Mouse (Mus musculus) ovary, adult 18-20 months (tissue): ENCODE data around the gene Crlf1.

Experiments
- DNase-seq: peaks from one replicate; pipeline ENCODE4 v3.0.0; 2022; ENCODE audit warnings: low spot score, mixed read lengths

Crlf1 gene

DNA sequence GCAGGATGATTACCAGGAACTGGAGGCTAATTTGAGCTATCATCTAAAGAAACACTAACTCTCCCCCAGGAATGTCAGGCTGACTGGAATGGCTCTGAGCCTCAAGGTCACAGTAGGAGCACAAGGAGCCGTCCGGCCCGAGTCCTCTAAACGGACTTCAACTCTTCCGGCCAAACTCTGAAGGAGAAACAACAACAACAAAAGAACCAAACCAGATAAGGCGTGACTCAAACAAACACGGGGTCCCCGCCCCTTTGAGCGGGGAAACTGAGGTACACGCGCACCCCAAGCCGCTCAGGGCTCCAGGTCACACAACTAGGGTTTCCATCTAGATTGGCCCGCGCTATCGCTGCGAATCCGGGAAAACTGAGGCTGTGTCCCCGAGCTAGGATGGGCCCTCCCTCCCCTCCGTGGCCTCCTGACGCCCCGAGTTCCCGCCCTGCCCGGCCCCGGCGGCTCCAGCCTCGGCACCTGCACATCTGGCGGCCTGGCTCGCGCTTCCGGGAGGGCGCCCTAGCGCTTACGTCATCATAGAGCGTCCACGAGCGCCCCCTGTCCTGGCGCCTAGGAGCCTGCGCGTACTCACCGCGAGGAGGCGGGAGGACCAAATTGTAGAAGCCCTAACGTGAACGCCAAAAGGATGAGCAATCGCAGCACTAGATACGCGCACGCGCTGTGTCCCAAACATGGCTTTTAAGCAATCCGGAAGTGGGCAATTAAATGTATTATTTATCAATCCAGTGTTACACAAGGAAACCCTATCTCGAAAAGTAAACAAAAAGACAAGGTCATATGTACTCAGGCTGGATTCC lies 29.8 kb downstream of the Crlf1 start:
- peak; percentile 94 for DNase-seq

DNA sequence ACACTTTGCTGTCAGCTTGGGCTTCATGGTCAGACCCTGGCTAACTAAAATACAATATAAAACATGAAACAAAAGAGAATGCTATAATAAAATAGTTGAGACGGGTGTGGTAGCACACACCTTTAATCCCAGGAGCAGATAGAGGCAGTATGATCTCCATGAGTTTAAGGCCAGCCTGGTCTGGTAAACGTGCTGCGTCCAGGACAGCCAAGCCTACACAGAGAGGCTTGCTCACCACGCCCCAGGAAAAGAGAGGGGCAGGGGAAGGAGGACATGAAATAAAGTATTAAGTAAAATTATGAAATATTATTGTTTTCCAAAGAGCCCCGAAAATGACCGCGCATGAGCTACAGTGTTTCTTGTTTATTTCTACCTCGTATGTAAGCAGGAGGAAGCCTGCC lies 34.2 kb downstream of the Crlf1 start:
- DNase-seq, result no peak

DNA sequence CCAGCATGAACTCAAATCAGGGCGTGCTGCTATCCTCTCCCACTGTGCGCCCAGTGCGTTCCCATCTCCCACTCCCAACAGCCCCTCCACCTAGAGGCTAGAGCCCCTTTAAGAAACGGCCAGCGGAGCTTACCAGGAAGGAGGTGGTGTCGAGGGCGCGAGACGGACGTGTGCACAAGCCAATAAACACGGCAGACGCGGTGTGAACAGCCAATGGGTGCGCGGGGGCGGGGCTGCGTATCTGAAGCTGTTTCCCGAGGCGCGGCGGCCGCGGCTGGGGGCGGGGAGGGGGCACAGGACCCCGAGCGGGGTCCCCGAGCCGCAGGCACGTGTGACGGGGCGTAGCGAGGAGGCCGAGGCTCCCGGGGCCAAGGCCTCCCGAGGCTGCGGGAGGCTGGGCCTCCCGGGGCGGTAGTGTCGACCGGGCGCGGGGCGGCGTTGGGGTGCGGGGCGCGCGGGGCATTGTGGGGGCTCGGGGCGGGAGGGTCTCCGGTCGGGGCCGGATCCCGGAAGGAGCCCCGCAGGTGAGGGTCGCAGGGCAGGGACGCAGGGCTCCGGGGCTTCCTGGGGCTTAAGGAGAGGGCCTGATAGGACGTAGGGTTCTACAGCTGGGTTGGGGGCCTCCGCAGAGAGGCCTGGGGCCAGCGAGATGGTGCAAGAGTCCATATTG lies 34.7 kb downstream of the Crlf1 start, which contains the start of the genes Fkbp8 and Kxd1:
Fkbp8 (plus strand) TSS at position 213 of the 670 bp plus-strand sequence.
Kxd1 (minus strand) TSS at position 445 of the 670 bp plus-strand sequence.
- peak; percentile 94 for DNase-seq

DNA sequence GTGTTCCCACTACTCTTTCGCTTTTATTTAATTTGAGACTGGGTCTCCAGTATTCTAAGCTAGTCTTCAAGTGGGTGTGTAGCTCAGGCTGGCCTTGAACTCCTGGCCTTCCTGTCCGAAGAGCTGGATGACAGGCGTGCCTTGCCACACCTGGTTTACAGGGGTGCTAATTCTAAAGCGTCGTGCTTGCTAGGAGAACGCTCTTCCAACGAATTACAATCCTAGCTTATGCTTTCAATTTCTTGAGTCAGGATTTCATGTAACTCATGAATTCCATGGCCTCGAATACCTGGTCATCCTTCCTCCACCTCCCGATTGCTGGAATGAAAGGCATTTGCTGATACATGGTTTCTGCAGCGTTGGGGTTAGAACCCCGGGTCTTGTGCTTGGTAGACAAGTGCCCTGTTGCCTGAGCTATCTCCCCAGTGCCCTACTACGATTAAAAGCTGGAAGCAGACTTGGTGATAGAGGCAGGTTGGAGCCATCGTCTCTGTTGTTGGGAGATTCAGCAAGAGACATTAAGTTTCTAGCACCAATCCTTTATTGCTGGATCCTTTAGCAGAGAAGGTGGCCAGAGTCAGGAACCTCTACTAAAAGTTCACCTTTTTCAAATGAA lies 35.3 kb downstream of the Crlf1 start:
- DNase-seq, result no peak

DNA sequence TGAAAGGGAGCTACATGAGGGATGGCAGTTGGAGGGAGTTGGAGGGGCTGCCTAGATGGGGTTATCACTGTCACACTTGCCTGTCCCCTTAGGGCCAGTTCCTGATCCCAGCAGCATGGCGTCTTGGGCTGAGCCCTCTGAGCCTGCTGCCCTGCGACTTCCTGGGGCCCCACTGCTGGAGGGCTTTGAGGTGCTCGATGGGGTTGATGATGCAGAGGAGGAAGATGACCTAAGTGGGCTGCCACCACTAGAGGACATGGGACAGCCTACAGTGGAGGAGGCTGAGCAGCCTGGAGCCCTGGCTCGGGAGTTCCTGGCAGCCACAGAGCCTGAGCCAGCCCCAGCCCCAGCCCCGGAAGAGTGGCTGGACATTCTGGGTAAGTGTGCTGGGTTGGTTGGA lies 36.3 kb downstream of the Crlf1 start:
- no peak for DNase-seq

DNA sequence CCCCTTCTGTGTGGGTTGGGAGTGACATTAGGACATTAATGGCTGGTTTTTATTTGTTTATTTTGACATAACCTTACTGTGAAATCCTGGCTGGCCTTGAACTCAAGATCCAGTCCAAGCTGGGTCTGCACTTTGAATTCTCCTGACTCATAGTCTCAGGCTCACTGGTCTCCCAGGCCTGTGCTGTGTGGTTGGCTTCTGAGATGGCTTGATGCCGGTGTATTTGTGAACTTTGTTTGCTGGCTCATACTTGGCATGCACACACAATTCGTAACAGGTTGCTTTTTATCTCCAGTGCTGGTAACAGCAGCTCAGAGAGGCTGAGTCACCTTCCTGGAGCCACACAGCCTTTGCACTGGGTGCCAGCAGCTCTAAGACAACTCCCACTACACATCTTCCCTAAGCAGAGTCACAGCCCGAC lies 36.8 kb downstream of the Crlf1 start:
- DNase-seq, result no peak

DNA sequence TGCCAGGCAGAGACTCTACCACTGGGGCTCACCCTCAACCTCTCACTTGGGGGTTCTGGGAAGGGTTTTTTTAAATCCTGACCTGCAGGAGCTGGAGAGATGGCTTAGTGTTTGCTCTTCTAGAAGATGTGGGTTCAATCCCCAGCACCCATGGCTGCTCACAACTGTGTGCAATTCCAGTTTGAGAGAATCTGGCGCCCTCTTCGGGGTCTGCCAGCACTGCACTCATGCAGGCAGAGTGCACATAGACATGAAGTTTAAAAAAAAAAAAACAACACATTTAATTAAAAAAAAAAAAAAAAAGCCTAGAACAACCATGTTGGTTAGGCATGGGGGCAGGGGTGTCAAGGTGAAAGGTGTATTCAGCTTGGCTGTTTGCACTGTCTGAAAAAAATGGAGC lies 37.4 kb downstream of the Crlf1 start:
- no peak for DNase-seq

DNA sequence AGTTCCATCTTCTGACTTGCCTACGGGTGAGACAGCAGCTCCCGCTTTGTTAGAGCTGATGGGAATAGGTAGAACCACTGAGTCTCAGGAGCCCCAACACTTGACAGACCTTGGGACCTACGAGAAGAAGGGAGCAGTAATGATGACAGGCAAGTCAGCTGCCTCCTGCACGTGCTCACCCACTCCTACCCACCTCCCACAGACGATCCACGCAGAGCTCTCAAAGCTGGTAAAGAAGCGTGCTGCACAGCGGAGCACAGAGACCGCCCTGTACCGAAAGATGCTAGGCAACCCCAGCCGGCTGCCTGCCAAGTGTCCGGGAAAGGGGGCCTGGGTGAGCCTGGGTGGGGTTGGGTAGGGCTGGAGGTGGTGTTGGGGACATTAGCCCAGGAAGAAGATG lies 41.3 kb downstream of the Crlf1 start:
- DNase-seq, result no peak

DNA sequence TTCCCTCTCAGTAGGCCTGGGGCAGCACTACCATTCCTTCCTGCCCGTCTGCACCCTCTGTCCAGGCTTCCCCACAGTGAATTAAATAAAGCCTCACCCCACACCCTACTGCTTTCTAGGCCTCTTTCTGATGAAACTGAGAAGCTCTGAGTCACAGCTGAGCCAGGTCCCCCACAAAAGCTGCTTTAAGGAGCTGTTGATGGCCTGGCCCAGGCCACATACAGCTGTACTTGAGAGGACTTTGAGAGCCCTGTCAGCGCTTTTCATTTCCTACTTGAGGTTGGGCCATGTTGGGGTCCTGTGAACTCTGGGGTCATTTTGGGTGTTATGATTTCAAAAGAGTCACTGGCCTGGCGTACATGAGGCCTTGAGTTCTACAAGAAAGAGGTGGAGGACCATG lies 42.3 kb downstream of the Crlf1 start:
- DNase-seq, result no peak

DNA sequence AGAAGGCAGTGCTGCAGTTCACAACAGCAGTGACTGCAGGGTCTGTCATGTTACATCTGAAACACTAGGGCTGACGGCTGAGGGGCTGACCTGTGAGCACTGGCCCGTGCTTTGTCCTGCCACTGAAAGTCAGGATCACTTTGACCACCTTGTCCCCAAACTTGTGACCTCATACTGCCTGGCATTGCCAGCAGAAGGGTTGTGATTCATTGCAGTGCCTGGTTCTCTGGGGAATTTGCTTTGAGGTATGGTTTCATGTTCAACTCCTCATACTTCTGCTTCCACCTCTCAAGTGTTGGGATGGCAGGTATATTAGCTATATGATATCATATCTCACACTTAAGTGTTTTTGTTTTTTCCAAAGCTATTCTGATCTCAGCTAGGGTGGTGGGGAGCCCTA lies 42.7 kb downstream of the Crlf1 start:
- no peak for DNase-seq

DNA sequence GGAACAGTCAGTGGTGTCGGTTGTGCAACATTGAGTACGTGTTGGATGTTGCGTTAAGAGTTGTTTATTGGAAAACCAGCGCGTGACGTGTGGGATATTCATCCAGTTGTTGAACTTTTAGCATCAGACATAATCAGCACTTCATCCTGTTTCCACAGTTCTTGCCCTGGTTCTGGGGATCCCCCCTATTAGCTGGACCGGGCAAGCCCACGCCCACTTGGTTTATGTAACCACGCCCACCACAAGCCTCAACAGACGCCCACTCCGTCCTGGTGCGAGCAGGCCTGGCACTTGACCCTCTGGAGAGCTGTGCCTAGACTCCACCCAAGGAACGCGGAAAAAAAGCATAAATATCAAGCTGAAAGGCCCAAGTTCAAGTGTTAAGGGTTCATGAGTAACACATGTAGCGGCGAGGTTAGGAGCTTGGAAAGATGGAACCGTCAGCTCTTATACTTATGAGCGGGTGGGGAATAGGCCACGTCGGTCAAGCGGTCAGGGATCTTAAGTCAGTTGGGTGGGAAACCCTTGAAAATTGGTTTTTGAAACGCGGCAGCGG lies 45.1 kb downstream of the Crlf1 start:
- DNase-seq, result peak; percentile 71

DNA sequence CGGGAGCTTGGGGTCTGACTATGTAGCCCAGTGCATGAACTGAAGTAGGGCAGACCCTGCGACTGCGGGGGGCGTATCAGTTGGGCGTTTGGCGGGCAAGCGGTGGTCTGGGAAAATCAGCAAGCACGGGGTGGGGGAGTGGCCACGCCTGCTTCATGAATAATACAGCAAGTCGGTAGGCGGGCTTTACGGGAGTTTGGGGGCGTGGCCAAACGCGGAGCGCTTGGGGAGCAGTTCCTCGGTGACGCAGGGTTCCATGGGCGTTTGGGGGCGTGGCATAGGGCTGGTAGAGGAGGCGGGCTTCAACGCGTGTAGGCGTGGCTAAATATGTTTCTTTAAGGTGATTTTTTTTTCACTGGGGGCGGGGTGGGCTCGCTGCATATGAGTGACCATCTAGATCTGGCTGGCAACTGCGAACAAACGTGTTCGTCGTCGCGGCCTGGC lies 45.7 kb downstream of the Crlf1 start:
- DNase-seq, result peak; percentile 98

DNA sequence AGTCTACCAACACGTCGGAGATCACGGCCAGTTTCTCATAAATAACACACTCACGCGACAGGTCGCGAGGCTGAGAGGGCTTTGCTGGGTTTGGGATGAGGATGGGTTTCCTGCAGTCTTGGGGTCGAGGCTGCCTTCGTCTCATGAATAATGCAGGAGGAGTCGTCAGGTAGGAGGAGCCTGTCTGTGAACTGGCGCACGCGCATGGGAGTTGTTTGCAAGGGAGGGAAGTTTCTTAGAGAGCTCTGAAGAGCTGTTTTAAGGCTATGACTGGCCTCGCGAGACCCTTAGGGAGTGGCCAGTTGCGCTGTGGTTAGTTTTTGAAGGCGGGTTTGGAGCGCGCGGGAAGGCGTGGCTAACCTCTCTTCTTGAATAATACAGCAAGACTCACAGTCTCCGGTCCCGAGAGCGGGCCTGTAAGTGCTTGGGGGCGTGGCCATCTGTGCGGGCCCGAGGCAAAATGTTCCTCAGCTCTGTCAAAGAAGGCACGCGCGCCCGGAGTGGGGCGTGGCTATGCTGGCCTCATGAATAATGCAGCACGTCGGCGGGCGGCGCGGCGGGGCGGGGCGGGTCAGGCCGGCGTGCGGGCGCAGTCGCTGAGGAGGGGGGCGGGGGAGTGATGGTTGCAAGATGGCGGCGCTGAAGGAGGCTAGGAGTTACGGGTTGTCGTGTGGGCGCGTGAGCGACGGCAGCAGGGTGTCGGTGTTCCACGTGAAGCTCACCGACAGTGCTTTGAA lies 46.3 kb downstream of the Crlf1 start, which contains the start of gene Ell:
Ell (plus strand) TSS at position 381 of the 737 bp plus-strand sequence.
- DNase-seq, result peak; percentile 99

DNA sequence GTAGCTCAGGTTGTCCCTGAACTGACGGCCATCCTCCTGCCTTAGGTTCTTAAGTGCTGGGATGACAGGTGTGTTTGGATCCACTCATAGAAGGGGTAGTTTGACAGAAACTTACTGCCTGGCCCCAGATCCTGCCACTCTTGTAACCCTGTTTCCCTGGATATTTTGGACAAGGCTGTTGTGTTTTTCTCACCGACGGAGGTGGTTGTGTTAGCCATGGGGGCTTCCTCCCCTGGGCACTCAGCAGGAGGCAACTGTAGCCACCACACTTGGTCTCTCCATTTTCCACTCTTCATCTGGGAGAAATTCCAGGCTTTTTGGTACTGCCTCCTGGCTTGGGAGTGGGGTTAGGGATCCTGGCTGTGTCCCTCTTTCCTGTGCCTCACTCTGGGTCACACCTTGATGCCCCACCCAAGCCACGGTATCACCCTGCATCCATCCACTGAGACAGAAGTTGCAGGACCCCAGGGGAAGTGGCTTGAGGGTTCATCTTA lies 47.1 kb downstream of the Crlf1 start:
- no peak for DNase-seq

DNA sequence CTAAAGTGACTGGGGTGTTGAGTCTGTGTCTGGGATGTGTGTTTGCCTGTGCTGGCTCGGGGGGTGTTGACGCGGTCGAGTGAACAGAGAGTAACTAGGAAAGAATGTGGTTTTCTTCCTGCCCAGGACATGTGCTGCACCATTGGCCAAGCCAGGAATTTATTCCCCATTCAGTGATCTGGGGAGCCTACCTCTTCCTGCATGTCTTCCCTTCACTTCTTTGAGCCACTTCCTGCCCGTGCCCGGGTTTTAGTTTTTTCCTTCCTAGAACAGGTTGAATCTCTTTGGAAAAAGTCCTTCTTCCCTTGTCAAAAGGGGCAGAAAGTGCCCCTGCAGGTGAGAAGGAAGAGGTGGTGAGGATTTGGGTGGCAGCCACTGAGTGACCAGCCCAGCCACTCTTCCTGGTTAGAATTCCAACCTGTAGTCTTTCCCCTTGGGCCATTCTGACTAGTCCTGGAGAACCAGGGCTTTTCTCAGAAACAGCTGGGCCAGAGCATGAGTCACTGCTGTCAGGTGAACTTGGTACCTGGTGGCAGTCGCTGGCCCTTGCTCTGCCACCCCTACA lies 47.6 kb downstream of the Crlf1 start:
- DNase-seq, result no peak

DNA sequence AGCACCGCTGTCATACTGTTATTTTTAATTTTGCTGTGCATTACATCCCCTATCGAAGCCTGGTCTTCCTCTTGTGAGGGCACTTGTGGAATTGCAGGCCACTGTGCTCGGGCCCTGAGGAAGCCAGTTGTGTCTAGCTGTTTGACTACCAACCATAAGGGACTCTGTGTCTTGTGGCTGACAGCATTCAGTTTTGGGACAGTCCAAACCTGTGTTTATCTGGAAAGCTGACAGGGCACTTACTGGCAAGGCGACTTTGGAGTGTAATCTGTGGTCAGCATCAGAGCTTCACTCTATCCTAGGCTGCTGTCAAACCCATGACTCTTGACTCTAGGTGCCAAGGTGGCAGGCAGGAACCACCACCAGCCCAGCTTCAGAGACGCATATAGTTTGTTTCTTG lies 48.1 kb downstream of the Crlf1 start:
- DNase-seq, result no peak

DNA sequence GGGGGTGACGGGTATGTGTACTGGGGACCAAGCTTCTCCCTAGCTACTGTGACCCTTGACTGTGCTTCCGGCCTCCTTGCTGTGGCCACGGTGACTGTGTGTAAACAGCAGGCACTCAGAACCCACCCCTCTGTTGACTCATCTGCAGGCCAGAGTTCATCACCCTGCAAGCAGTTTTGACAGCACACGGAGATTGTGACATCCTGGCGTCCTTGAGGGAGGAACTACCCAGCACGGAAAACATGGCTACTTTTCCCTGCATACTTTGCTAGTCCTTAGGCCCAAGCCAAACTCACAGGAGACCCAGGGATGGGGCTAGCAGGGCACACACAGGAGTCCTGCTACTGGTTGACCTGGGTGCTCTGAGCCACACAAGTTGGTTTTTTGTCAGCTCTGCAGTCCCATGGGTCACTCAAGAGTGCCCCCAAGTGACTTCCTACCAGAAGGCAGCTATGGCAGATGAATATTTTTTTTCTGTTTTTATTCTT lies 51.3 kb downstream of the Crlf1 start:
- DNase-seq, result peak; percentile 63

DNA sequence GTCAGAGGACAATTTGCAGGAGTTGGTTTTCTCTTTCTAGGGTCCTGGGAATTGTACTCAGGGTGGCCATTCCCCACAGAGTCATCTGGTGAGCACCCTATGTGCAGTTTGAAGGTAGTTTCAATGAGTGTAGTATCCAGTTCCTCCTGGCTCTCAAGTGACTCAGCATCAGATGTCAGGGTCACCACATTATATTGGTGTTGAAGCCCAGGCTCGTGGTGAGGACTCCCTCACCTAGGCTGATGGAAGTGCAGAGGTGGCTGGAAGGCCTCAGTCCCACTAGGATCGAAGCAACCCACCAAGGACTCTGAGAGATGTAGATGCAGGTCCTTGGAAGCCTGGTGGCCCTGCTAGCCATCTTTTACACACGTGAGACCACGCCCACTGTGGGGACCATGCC lies 53.5 kb downstream of the Crlf1 start:
- DNase-seq, result no peak

DNA sequence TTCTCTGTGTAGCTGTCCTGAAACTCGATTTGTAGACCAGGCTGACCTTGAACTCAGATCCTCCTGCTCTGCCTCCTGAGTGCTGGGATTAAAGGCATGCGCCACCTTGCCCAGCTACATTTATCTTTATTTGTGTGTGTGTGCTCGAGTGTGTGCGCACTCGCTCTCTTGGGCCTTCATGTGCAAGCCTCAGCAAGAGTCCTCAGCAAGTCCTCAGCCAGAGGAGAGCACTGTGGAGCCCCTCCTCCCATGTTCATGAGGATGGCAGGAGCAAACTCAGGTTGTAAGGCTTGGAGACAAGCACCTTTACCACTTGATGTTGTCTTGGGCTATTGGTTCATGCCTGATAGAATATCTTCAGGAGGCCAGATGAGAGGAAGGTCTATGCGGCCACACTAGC lies 54.8 kb downstream of the Crlf1 start:
- no peak for DNase-seq

DNA sequence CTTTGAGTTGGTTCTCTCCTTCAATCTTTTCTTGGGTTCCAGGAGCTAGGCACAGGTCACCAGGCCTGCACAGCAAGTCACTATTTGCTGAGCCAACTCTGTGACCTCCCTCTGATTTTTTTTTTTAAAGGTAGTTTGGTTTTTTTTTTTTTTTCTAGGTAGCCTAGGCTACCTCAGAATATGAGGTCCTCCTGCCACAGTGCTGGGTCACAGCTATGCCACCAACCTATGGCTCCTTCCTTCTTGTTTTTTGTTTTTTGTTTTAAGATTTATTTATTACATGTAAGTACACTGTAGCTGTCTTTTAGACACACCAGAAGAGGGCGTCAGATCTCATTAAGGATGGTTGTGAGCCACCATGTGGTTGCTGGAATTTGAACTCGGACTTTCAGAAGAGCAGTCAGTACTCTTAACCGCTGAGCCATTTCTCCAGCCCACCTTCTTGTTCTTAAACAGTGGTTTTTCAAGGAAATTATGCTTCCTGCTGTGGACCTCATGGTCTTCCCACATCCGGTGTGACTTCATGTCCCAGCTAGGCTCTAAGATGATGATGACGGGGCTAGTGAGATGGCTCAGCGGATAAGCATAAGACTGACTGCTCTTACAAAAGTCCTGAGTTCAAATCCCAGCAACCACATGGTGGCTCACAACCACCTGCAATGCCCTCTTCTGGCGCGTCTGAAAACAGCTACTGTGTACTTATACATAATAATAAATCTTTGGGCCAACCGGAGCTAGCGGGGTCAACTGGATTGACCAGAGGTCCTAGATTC lies 56.6 kb downstream of the Crlf1 start:
- DNase-seq, result no peak
